Mouse (Mus musculus) gastrocnemius, adult 18-20 months (tissue): Measurements from ENCODE around the gene Vmn2r102. TPM values are rescaled to one million over a fixed set of nuclear protein-coding genes. Genes with fewer than 3 reads are reported as not detected.

Experiments used
- DNase-seq: peaks from one replicate; pipeline ENCODE4 v3.0.0; 2021; ENCODE audit warnings: low spot score
- long read RNA-seq, 2 experiments: library from polyadenylated mRNA; stranded (forward); transcript quantifications; one replicate each; pipeline ENCODE4 v2.0.0; 2021
- total RNA-seq, 2 experiments: library from RNA; stranded (reverse); gene quantifications; 2 replicates each; pipeline ENCODE4 v1.2.3; 2021

Vmn2r102 gene
- total RNA-seq: not detected
- long read RNA-seq, experiment 1: 0 reads
- long read RNA-seq, experiment 2: 0 reads

GRCm38 (mm10) chr17:19660028-19660427 is at the start of gene Vmn2r102:
Vmn2r102 (plus strand) TSS chr17:19660328.
- DNase-seq: no peak

GRCm38 (mm10) chr17:19629328-19629727 is 30.8 kb upstream of the Vmn2r102 start:
- no peak for DNase-seq

GRCm38 (mm10) chr17:19658447-19658846 is 1.7 kb upstream of the Vmn2r102 start:
- DNase-seq: no peak

- DNase-seq: no peak
Observed at GRCm38 (mm10) chr17:19692062-19692461, 31.9 kb downstream of the Vmn2r102 start.

Other genes with a start within 250 kb of the Vmn2r102 start
- not detected for gene Vmn2r100, start 155.6 kb upstream of the Vmn2r102 start, total RNA-seq
- not detected for gene Vmn2r101, start 83.1 kb upstream of the Vmn2r102 start, total RNA-seq
- not detected for gene Vmn2r103, start 113.0 kb downstream of the Vmn2r102 start, total RNA-seq